Mouse (Mus musculus) hindlimb bud, embryonic 11.5 days (tissue): ENCODE data around the gene Abhd5.

Source experiments
- DNase-seq: peaks from one replicate; pipeline ENCODE4 v3.0.0-alpha.2; 2012; ENCODE audit warnings: low read depth, low spot score; ENCODE audit errors: extremely low spot score

Abhd5 gene

DNA sequence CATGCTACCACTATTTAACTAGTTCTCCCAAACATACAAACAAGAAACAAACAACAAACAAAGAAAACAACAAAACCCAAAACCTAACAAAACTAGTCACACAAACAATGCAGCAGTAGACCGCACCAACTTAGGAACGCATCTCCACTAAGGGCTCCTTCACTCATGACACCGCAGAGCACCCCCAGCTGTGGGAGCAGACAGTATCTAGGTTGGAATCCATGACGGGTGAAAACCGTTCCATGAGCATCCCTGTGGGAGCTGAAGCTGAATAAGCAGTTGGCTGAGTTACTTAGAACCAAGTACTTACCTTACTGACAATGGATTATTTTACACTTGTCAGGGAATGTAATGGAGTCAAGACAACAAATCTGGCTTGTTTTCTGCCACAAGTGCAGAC is 5.3 kb upstream of the Abhd5 start:
- DNase-seq: no peak

DNA sequence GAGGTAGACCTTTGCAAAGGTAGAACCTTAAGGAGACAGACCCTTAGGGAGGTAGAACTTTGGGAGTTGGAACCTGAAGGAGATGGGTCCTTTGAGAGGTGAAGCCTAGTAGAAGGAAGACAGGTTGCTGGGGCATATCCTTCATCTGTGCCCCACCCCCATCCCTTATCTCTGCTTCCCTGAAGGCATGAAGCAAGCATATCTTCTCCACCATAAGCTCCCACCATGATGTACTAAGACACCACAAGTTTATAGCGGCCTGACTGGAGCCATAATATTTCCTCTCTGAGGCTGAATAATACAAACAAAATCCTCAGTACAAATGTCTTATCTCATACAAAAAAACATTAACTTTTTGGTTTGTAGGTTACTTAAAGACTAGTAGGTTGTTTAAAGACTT is 3.5 kb upstream of the Abhd5 start:
- DNase-seq: no peak

DNA sequence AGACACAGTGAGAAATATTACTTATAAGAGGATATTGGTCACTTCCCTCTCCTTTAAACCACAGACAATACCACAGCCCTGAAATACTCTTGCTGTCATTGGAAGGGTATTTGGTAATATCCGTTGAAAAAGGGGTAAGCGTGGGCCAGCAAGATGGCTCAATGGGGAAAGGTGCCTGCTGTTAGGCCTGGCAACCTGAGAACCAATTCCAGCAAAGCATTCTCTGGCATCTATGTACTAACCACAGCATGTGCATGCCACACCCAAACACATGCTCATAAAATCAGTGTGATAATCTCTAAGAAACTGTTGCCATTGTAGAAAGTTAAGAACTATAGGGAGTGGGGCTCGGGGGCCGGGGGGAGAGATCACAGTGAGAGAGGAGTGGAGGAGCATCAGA is 2.1 kb upstream of the Abhd5 start:
- no peak for DNase-seq

DNA sequence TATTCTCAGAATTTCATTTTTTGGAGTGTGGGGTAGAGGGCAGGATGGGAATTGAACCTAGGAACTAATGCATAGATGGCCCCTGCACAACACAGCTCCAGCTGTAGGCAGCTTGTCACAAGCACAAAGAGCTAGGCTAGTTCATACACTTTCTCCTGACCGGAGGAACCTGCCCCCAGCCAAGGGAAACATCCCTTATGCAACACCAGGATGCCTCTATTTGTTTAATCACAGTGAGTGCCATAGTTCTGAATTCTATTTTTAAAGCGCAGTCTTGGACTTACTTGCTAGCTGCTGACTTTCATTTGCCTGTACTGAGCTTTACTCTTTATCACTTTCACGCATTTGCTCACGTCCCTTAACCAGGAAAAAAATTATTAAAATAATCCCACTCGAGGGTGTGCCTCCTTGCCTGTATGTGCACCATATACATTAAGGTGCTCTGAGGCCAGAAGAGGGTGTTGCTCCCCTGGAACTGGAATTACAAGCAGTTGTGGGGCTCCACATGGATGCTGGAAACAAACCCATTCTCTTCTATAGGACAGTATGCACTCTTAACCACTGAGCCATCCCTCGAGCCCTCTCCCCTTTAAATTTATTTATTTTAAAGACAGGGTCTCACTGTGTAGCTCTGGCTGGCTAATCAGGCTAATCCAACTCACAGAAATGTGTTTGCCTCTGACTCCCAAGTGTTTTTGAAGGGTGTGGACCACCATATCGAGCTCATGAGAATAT is 845 bp upstream of the Abhd5 start:
- DNase-seq: no peak

DNA sequence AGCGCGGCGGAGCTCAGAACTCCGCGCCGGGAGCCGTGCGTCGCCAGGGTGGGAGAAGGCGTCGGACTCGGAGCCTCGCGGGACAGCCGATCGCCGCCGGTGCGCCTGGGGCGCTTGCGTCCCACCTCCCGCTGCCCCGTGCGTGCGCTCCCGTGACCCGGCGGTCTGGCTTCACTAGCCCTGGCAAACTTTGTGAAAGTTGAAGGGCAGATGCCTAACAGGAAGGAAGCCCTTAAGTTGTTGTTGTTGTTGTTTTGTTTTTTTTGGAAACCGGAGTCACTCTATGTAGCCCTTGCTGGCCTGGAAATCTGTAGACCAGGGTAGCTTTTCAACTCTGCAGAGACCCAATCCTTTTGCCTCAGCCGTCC is 601 bp downstream of the Abhd5 start:
- DNase-seq: no peak

DNA sequence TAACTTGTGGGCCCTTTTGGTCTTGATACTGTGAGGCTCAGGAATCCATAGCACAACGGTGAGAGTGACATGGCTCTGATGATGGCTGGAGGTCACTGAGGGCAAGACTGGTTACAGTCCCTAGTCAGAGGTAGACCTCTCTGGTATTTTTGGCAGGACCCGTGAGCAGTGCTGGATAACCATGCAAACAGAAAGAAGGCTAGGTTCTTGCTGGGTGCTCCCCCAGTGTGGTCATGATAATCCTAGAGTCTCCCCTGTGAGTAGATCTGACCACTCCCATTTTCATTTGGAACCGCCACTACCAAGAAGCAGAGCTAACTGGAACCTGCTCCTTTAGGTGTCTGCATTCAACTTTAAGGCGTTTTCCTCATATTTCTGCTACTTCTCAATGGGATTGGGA is 1.5 kb downstream of the Abhd5 start:
- DNase-seq: no peak

DNA sequence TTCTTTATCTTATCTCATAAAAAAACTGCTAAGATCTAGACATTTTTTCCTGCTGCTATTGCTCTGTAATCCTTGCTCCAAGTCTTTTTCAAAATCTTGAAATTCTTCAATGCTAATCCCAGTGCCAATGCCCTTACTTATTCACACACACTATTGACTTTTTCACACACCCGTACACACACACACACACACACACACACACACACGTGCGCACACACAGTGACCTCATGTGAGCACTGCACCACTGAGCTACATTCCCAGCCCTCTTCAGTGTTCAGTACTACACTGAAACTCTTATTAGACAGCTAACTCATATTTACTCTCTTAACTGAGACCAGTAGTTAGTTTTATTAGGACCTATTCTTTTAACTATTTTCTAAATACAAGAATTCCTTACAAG is 2.8 kb downstream of the Abhd5 start:
- no peak for DNase-seq

DNA sequence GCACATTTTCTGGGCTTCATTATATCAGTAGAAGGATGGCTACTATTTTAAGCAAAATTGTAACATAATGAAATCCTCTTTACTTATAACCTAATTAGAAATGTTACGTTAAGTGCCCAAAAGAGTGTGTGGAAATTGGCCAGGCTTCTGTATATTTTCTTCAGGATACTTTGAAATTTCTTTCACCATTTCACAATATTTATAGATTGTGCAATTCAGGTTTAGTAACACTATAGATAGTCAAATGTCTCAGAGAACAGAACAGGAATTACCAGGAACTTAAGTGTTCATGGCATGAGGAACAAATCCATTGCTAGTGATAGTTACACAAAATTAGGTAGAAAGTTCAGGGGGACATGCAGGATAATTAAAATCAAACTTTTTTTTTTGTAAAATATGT is 5.7 kb downstream of the Abhd5 start:
- DNase-seq: no peak

DNA sequence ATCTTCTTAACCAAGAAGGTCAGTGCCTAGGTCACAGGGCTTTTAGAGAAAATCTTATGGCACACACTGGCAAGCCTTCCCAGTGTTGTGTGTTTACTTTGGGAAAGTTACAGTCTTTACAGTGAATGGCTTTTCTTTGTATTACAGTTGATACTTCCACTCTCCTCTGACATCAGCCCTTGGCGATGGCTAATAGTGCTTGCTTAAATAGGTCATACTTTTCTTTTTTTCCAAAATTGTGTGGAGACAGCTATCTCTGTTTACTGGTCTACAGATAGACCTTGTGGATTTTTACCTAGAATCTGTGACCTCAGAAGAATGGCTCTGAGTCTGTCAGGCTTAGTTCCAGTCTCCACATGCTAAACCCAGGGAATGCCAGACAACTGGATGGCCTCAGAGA is 6.2 kb downstream of the Abhd5 start:
- no peak for DNase-seq

DNA sequence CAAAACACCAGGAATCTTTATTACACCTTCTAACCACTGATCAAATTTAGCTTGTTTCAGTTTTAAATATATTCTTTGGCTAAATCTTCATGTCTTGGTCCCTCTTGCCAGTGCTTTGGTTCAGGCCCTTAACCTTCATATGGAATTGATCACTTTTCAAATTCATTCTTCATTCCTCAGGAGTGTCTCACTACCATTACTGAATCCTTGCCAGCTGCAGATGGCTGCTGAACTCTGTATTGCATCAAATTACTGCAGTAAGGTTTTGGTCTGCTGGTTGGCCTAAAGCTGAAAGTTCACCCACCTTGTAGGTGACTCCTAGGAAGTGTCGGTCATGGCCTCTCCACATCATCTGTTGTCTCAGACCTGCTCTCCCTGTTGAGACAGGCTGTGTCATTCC is 12.8 kb downstream of the Abhd5 start:
- no peak for DNase-seq

DNA sequence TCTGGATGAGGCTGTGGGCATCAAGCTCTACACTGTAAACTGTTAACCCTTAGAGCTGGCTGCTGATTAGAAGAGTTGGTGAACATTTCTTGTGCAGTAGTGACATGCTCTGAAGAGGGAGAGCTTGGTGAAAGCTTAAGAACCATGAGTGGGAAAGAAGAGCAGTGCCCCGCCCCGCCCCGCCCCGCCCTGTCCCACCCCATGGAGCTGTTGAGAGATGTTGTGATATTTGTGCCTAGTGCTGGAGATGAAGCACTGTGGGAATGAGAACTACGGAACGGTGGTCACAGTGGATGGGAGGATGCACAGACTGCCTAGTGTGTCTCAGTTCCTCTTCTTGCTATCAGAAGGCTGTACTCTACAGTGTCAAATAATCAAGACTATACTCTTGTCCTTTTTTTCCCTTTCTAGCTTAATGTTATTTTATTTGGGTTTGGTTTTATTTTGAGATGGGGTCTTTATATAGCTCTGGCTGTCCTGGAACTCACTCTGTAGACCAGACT is 18.9 kb downstream of the Abhd5 start:
- no peak for DNase-seq

DNA sequence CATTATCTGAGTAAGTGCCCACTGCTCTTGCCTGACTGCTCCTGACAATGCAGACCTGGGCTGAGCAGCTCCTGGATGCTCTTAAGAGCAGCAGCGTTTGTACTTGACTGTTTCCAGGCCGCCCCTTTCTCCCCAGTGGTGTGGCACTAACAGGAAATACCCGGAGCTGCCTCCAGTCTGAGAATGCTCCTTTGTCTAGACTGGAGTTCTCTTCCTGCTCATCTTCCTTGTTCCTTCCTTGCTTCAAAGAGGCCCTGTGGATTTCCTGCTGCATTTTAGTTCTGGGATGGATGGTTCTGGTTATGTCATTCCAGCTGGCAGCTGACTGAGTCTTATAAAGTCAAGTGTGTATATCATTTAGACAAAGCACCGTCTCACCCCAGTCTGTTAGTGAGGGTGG is 21.1 kb downstream of the Abhd5 start:
- DNase-seq: no peak

DNA sequence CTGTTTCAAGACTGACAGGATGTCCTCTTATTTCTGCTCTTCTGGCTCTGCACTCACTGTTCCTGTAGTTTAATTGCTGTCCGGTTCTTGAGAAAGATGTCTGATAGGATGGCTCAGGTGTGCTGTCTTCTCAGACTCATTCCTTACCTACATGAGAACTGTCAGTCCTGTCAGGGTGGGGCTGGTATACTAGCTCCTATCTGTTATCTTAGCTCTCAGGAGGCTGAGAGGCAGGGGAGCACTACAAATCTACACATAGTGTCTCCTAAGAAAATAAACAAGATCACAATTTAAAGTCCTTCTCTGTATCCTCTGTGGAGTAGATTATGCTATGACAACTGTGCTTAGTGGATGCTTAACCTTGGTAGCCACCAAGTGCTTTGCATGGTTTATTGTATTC is 21.6 kb downstream of the Abhd5 start:
- DNase-seq: no peak

DNA sequence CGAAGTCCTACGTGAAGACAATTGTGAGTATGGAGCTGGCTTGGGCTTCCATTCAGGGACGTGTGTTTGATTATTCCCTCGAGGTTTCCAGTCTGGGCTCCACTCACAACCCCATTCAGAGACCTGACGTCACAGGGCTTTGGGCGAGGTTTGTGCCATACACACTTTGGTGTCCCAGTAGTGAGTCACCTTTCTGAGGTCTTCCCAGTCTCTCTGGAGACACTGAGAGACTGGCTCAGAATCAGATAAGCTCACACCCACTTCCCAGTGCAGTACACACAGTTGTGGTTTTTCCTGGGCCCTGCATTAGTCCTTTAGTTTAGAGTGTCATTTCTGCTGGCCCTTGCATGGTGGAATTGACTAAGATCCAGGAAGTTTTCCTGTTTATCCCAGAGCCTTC is 27.6 kb downstream of the Abhd5 start:
- no peak for DNase-seq

DNA sequence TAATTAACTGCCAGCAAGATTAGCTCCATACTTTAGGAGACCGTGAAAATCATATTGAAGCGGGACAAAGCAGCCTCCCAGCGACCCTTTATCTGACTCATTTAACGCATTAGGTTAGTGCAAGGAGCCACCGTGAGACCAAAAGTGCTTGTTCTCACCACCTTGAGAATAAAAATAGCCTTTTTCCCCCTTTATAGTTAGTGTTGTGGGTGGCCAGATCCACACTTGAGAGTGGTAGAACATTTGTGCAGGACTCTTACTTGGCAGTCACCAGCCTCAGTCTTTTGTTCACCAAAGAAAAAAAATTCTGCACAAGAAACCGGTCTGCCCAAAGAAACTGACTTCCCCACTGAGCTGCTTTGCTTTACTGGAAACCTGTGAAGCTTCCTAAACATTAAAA is 29.6 kb downstream of the Abhd5 start:
- DNase-seq: no peak

DNA sequence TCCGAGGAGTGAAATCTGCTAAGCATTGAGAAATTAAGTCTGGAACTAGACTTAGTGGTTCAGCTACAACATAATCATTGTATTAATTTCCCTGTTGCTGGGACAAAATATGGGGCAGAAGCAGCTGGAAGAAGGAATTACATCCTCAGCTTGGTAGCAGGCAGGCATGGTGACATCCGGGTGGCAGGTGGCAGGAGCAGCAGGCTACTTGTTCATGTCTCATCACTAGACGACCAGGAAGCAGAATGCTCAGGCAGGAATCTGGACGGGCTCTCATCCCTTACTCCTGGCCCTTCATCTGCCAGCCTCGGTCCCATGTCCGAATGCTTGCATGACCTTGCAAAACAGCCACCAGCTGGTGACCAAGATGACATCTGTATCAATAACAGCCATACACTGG is 30.6 kb downstream of the Abhd5 start:
- no peak for DNase-seq

DNA sequence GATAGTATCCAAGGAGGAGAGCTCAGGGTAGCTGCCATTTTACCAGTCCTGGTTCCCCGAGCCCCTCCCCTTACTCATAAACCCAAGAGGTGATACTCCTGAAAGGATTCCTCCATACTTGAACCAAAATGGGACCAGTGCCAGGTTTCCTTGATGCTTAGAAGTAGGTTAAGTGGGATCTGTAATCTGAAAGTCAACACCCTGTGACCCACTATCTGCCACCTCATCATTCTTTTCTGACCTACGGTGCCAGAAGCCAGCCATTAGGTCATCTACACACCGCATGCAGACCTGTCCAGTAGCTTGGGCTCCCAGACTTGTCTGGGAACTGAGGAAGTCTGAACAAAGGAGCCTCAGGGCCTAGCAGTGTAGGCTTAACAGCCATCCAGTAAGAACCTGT is 34.6 kb downstream of the Abhd5 start:
- DNase-seq: no peak

DNA sequence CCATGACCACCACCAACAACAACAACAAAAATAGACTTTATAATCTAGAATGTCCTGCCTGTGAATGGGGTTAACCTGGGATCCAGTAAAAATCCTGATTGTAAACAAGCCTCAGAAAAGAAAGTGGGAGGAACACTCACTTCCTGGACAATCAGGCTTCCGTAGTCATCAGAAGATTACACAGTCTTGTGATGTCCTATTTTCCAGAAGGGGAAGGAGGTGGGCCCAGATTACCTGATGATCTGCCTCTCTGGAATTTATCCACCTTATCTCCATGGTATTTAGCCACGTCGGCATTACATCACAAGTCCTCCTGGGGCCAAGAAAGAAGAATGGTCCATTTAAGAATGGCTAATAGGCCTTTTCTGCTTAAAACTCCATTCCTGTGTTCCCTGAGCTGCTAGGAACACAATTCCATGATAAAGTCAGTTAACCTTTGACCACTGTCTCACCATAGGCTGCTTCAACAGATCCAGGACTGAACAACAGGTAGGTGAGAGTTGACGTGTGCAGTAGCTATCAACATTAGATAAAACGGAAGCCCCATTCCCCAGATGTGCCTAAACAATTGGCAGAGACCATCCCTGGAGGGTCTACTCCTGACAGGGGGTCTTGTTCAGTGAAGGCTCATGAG is 38.0 kb downstream of the Abhd5 start:
- no peak for DNase-seq

DNA sequence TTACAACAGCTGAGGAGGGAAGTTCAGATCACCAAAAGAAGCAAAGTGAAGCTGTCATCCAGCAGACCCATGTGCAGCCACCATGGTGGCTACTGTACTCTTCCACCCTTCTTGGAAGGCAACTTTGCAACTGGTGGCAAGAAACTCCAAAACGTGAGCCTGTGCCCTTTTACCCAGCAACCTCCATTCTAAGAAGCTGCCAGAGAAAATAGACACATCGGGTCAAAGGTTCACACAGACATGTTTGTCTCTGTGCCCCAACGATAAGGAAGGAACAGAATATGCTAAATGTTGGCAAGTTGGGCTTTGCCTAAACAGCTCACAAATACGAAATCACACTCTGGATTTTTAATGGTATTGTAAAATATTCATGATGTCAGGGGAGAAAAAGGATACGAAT is 44.4 kb downstream of the Abhd5 start:
- DNase-seq: no peak

DNA sequence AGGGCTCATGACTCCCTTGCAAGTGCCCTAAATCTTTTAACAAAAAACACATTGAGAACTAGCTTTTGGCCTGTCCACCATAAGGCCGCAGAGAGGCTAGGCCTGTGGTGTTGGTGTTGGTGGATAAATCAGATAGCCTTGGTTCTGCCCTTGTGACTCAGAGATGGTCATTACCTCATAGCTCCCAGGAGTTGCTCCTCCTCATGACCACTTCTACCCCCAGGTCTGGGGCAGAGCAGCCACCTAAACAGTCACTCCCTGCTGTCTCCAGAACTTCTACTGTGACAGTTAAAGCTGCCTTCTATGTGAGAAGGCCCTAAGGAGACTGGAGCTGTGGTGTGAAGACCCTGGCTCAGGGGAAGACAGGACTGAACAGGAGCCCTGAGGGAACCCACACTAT is 45.7 kb downstream of the Abhd5 start:
- no peak for DNase-seq

DNA sequence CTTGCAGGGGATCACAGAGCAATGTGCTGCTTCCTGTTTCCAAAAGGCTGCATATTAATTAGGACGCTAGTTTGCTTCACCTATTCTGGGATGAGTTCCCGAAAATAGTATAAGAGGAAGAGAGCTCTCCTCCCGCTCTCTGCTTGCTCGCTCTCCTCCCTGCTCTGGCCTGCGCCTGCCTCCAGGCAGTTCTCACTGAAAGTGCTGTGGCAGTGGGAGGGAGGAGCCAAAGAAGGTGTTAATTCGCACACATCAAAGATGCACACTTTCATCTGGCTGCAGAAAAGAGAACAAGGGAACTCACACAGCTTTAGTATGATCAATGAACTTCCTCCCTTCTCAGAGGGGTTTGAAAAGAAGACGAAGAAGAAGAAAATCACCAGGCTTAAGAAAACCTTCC is 47.3 kb downstream of the Abhd5 start:
- DNase-seq: no peak

DNA sequence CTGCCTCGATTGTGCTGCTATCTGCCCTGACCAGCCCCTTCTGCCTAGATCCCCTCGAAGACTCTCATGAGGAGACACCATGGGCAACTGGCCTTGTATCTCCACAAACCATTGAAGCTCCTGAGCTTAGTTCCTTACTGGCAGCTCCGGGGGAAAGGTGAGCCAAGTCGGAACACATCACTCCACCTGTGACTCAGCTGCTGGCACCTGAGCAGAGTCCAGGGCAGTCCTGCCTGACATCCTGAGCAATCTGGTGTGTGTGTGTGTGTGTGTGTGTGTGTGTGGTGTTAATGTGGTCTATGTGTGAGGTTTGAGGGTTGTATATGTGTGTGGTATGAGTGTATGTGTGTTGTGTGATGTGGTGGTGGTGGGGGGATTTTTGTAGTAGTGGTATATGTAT is 49.8 kb downstream of the Abhd5 start:
- DNase-seq: no peak
